Mouse (Mus musculus): Measurements from ENCODE around the gene Ackr4. TPM values are rescaled to one million over a fixed set of nuclear protein-coding genes. Genes with fewer than 3 reads are reported as not detected.

Ackr4 gene
- polyA plus RNA-seq, 1 experiment: 0.11 TPM

DNA sequence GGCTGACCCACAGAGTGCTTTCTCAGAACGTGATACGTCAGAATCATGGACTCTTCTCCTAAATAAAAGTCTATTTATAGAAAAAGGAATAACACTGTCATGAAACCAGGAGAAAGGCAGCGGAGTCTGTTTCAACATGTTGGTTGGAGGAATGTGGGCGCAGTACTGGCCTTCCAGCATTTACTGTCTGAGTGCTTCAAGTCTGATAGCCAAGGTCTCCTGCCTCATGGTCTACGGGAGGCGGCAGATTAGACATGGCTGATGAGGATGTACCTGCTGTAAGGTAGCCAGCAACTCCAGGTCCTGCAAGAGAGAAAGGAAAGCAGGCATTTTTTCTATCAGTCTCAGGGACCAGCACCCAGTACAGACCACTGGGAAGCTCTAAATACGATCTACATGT is 25.4 kb upstream of the Ackr4 start:
- Histone ChIP-seq H3K36me3 (ENCODE audit: control insufficient read depth, insufficient read depth) (peaks cover 21% of the 10 kb centered on the region), H3K4me2 (ENCODE audit: low read depth) (no peak overlapping the region), H3K27me3 (ENCODE audit: control insufficient read depth, insufficient read depth, insufficient read length) (no peaks in the 10 kb centered on the region), H3ac (ENCODE audit: control insufficient read depth, insufficient read length) (no peak overlapping the region), H3K79me2 (ENCODE audit: control insufficient read depth, insufficient read depth) (no peaks in the 10 kb centered on the region), H3K4me3 (no peak overlapping the region)
- TF ChIP-seq USF1 (IDR thresholded peaks at IDR 0.05; ENCODE audit: low read depth) (no peak), POLR2AphosphoS2 (IDR thresholded peaks at IDR 0.05; ENCODE audit: insufficient read length, low read depth) (no peak)

DNA sequence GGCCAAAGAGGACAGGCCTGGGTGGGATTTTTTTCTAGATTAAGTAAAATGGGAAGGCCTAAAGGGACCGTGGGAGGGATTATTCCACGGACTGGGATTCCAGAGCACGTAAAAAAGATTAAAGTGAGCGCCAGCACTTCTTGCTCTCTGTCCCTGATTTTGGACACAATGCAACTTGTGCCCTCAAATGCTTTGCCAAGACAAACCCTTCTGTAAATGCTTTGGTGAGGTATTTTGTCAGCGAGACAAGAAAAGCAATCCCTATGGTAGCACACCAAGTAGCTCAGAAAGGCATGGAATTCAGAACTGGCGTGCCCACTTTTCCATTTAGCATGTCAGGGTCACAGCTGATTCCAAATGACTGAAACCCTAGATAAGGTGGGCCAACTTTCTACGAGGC is 22.2 kb upstream of the Ackr4 start:
- TF ChIP-seq MAX (IDR thresholded peaks at IDR 0.05; ENCODE audit: low read depth): no peak
- TF ChIP-seq MYOD1 (IDR thresholded peaks at IDR 0.05; ENCODE audit: control insufficient read depth in 1 of 3, insufficient read length in 2 of 3, low read depth in 2 of 3): no peak
- TF ChIP-seq MYOG (IDR thresholded peaks at IDR 0.05; ENCODE audit: control insufficient read depth in 1 of 3, insufficient read depth in 1 of 3, insufficient read length in 2 of 3, low read depth in 2 of 3): no peak
- Histone ChIP-seq H3K79me2 (ENCODE audit: control insufficient read depth, insufficient read depth) (no peaks in the 10 kb centered on the region), H3ac (ENCODE audit: control insufficient read depth, insufficient read length) (no peak overlapping the region)

DNA sequence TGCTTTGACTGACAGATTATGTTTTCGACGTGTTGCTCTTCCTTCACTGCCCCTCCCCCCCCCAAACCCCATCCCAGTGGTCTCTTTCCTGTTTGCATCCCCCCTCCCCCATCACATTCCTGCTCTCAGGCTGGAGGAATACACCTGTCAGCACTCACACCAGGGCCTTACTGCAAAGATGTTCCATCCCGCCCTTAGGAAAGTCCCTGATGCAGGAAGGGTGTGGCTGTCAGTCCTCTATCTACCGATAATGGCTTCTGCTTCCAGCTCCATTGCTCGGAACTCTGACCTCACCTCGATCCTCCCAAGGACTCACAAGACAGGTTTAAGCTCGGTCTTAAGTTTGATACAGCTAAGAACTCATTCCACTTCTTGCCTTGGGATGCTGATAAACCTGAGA is 19.9 kb upstream of the Ackr4 start:
- TF ChIP-seq USF1 (IDR thresholded peaks at IDR 0.05; ENCODE audit: low read depth): no peak
- TF ChIP-seq REST (IDR thresholded peaks at IDR 0.05; ENCODE audit: insufficient read depth, insufficient read length): no peak
- no peak for TF ChIP-seq CEBPB (IDR thresholded peaks at IDR 0.05; ENCODE audit: insufficient read depth, poor library complexity, severe bottlenecking)
- TF ChIP-seq MYOD1 (IDR thresholded peaks at IDR 0.05; ENCODE audit: control insufficient read depth in 1 of 3, insufficient read length in 2 of 3, low read depth in 2 of 3): no peak
- TF ChIP-seq MYOG (IDR thresholded peaks at IDR 0.05; ENCODE audit: control insufficient read depth in 1 of 3, insufficient read depth in 1 of 3, insufficient read length in 2 of 3, low read depth in 2 of 3): no peak
- no peak for TF ChIP-seq TCF12 (IDR thresholded peaks at IDR 0.05; ENCODE audit: insufficient read depth, poor library complexity, severe bottlenecking)
- TF ChIP-seq MAX (IDR thresholded peaks at IDR 0.05; ENCODE audit: low read depth): no peak
- TF ChIP-seq TCF3 (IDR thresholded peaks at IDR 0.05; ENCODE audit: insufficient read length, low read depth): no peak
- no peak for TF ChIP-seq POLR2A (IDR thresholded peaks at IDR 0.05; ENCODE audit: insufficient read length, low read depth)
- TF ChIP-seq E2F4 (IDR thresholded peaks at IDR 0.05; ENCODE audit: insufficient read depth): no peak
- TF ChIP-seq SRF (IDR thresholded peaks at IDR 0.05; ENCODE audit: control insufficient read depth, insufficient read length, low read depth): no peak
- no peak for TF ChIP-seq POLR2AphosphoS2 (IDR thresholded peaks at IDR 0.05; ENCODE audit: insufficient read length, low read depth)
- Histone ChIP-seq H3K79me2 (ENCODE audit: control insufficient read depth, insufficient read depth) (no peaks in the 10 kb centered on the region), H3ac (ENCODE audit: control insufficient read depth, insufficient read length) (no peak overlapping the region), H3K36me3 (ENCODE audit: control insufficient read depth, insufficient read depth) (peaks cover 6% of the 10 kb centered on the region), H3K4me3 (no peak overlapping the region), H3K4me2 (ENCODE audit: low read depth) (no peak overlapping the region), H3K27me3 (ENCODE audit: control insufficient read depth, insufficient read depth, insufficient read length) (no peaks in the 10 kb centered on the region)

More for the DNA sequence above, 22.2 kb upstream of the Ackr4 start:
- Histone ChIP-seq H3K36me3 (ENCODE audit: control insufficient read depth, insufficient read depth) (peaks cover 8% of the 10 kb centered on the region), H3K4me3 (no peak overlapping the region), H3K4me2 (ENCODE audit: low read depth) (no peak overlapping the region), H3K27me3 (ENCODE audit: control insufficient read depth, insufficient read depth, insufficient read length) (no peaks in the 10 kb centered on the region)

- Histone ChIP-seq H3K79me2 (ENCODE audit: control insufficient read depth, insufficient read depth) (no peaks in the 10 kb centered on the region), H3K4me3 (no peak overlapping the region), H3ac (ENCODE audit: control insufficient read depth, insufficient read length) (no peak overlapping the region), H3K27me3 (ENCODE audit: control insufficient read depth, insufficient read depth, insufficient read length) (no peaks in the 10 kb centered on the region), H3K4me2 (ENCODE audit: low read depth) (no peak overlapping the region), H3K36me3 (ENCODE audit: control insufficient read depth, insufficient read depth) (no peaks in the 10 kb centered on the region)
- TF ChIP-seq REST (IDR thresholded peaks at IDR 0.05; ENCODE audit: insufficient read depth, insufficient read length) (no peak), TCF12 (IDR thresholded peaks at IDR 0.05; ENCODE audit: insufficient read depth, poor library complexity, severe bottlenecking) (no peak), TCF3 (IDR thresholded peaks at IDR 0.05; ENCODE audit: insufficient read length, low read depth) (no peak), E2F4 (IDR thresholded peaks at IDR 0.05; ENCODE audit: insufficient read depth) (no peak), SRF (IDR thresholded peaks at IDR 0.05; ENCODE audit: control insufficient read depth, insufficient read length, low read depth) (no peak), MYOG (IDR thresholded peaks at IDR 0.05; ENCODE audit: control insufficient read depth in 1 of 3, insufficient read depth in 1 of 3, insufficient read length in 2 of 3, low read depth in 2 of 3) (no peak), POLR2A (IDR thresholded peaks at IDR 0.05; ENCODE audit: insufficient read length, low read depth) (no peak), MAX (IDR thresholded peaks at IDR 0.05; ENCODE audit: low read depth) (no peak), MYOD1 (IDR thresholded peaks at IDR 0.05; ENCODE audit: control insufficient read depth in 1 of 3, insufficient read length in 2 of 3, low read depth in 2 of 3) (no peak), USF1 (IDR thresholded peaks at IDR 0.05; ENCODE audit: low read depth) (no peak), POLR2AphosphoS2 (IDR thresholded peaks at IDR 0.05; ENCODE audit: insufficient read length, low read depth) (no peak), CEBPB (IDR thresholded peaks at IDR 0.05; ENCODE audit: insufficient read depth, poor library complexity, severe bottlenecking) (no peak)
Observed at GRCm38 (mm10) chr9:104144314-104144996, 17.7 kb upstream of the Ackr4 start.

DNA sequence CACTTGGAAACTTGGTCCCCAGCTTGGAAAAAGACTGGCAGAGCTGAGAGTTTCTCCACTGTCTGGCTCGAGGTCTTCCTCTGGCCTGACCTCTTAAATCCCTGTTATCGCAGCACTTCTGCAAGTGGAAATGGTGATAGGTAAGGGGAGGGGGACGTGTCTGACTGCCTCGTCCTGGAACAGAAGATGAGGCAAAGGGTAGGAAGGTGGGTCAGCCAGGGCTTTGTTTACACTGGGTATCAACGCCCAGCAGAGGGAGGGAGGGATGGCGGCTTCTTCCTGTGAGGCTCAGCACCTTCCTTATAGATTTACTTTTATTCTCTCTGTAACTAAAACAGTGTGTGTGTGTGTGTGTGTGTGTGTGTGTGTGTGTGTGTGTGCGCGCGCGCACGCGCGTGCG is 16.1 kb upstream of the Ackr4 start:
- no peak overlapping the region for H3ac ChIP-seq (ENCODE audit: control insufficient read depth, insufficient read length)
- H3K27me3 ChIP-seq (ENCODE audit: control insufficient read depth, insufficient read depth, insufficient read length): no peaks in the 10 kb centered on the region
- H3K4me2 ChIP-seq (ENCODE audit: low read depth): no peak overlapping the region
- no peak overlapping the region for H3K4me3 ChIP-seq
- no peaks in the 10 kb centered on the region for H3K79me2 ChIP-seq (ENCODE audit: control insufficient read depth, insufficient read depth)
- no peaks in the 10 kb centered on the region for H3K36me3 ChIP-seq (ENCODE audit: control insufficient read depth, insufficient read depth)
- TF ChIP-seq MYOD1 (IDR thresholded peaks at IDR 0.05; ENCODE audit: control insufficient read depth in 1 of 3, insufficient read length in 2 of 3, low read depth in 2 of 3) (no peak), SRF (IDR thresholded peaks at IDR 0.05; ENCODE audit: control insufficient read depth, insufficient read length, low read depth) (no peak), POLR2A (IDR thresholded peaks at IDR 0.05; ENCODE audit: insufficient read length, low read depth) (no peak), POLR2AphosphoS2 (IDR thresholded peaks at IDR 0.05; ENCODE audit: insufficient read length, low read depth) (no peak), TCF12 (IDR thresholded peaks at IDR 0.05; ENCODE audit: insufficient read depth, poor library complexity, severe bottlenecking) (no peak)

Measured in myocyte (in vitro differentiated cells).